Mouse (Mus musculus) intestine, embryonic 14.5 days (tissue): ENCODE data around the gene Det1. TPM values are rescaled to one million over a fixed set of nuclear protein-coding genes. Genes with fewer than 3 reads are reported as not detected.

Experiments used
- ATAC-seq: fragments of 200-750 bp; cut with Nextera tagmentation; replicated peaks from 2 replicates; pipeline ENCODE4 v1.8.0; 2017; ENCODE audit warnings: low read depth, moderate number of reproducible peaks, moderate TSS enrichment, moderate library complexity; ENCODE audit not compliant: low FRiP score, low TSS enrichment
- DNase-seq: peaks from one replicate; pipeline ENCODE4 v3.0.0-alpha.2; 2018; ENCODE audit warnings: low spot score
- H3K27ac ChIP-seq: fragments of 300-500 bp; sonication (generic); 2 replicates; pipeline ENCODE4 v1.5.1; 2014; ENCODE audit warnings: low read depth, mild to moderate bottlenecking, control low read depth
- H3K27me3 ChIP-seq: fragments of 300-500 bp; sonication (generic); replicated peaks from 2 replicates; pipeline ENCODE4 v1.6.1; 2014; ENCODE audit warnings: low read length, control low read depth; ENCODE audit not compliant: control insufficient read depth, insufficient read depth
- H3K36me3 ChIP-seq: fragments of 300-500 bp; sonication (generic); 2 replicates; pipeline ENCODE4 v1.6.1; 2014; ENCODE audit warnings: low read length, control low read depth; ENCODE audit not compliant: control insufficient read depth, insufficient read depth
- H3K4me1 ChIP-seq: fragments of 300-500 bp; sonication (generic); replicated peaks from 2 replicates; pipeline ENCODE4 v1.6.1; 2014; ENCODE audit warnings: low read length, control low read depth, mixed read lengths; ENCODE audit not compliant: control insufficient read depth, insufficient read depth
- H3K4me2 ChIP-seq: fragments of 300-500 bp; sonication (generic); 2 replicates; pipeline ENCODE4 v1.6.1; 2014; ENCODE audit warnings: low read length
- H3K4me3 ChIP-seq: fragments of 300-500 bp; sonication (generic); 2 replicates; pipeline ENCODE4 v1.5.1; 2014; ENCODE audit warnings: low read depth, low read length, control low read depth, mixed read lengths
- H3K9ac ChIP-seq: fragments of 300-500 bp; sonication (generic); 2 replicates; pipeline ENCODE4 v1.6.1; 2014; ENCODE audit warnings: mild to moderate bottlenecking, low read length
- H3K9me3 ChIP-seq: fragments of 300-500 bp; sonication (generic); 2 replicates; pipeline ENCODE4 v1.6.1; 2016; ENCODE audit warnings: low read length, control low read depth; ENCODE audit not compliant: control insufficient read depth
- WGBS: fragments of 180-500 bp; shearing (Covaris S2); extraction: QIAGEN DNeasy Blood & Tissue Kit; methylation state at CpG from one replicate; pipeline ENCODE4 v1.1.7; 2014; 5-methylcytosine and 5-hydroxymethylcytosine counted together
- polyA plus RNA-seq: library from polyadenylated mRNA; unstranded; fragments of >200 nt; fragmentation: Nextera tagmentation; extraction: Ambion mirVana; gene quantifications from 2 replicates; pipeline ENCODE4 v1.2.1, GENCODE M21; 2014

Gene Det1
- polyA plus RNA-seq, result 16.7 and 19.1 TPM in 2 replicates

GRCm38 (mm10) chr7:78846737-78847434 is at the start of gene Det1:
Gene Det1 (minus strand): TSS chr7:78847263.
- ATAC-seq (peak; percentile 91), DNase-seq (peak; percentile 93)
- Histone ChIP-seq H3K4me3 (peak within 1 kb of the TSS; percentile 77), H3K9me3 (no peaks in the 10 kb centered on the region), H3K9ac (peak within 1 kb of the TSS; percentile 87), H3K4me2 (peak within 1 kb of the TSS; percentile 64), H3K36me3 (peaks cover 21% of the 10 kb centered on the region), H3K27me3 (no peaks in the 10 kb centered on the region), H3K4me1 (peaks cover 7% of the 10 kb centered on the region), H3K27ac (peak within 1 kb of the TSS; percentile 40; the same call in 1 of the 2 replicates)
- under 1% methylated on average over 54 of the region's 54 CpGs for WGBS

- Histone ChIP-seq H3K9me3 (no peaks in the 10 kb centered on the region), H3K27me3 (no peaks in the 10 kb centered on the region), H3K36me3 (no peaks in the 10 kb centered on the region), H3K4me3 (peak within 1 kb of the TSS; percentile 77), H3K9ac (peak within 1 kb of the TSS; percentile 62), H3K4me1 (peaks cover 15% of the 10 kb centered on the region), H3K4me2 (peak within 1 kb of the TSS; percentile 93), H3K27ac (no peak within 1 kb of the TSS)
- DNase-seq (peak; percentile 95), ATAC-seq (peak; percentile 98)
- under 1% methylated on average over 53 of the region's 53 CpGs for WGBS
Measured at GRCm38 (mm10) chr7:78895653-78896333, 48.7 kb upstream of the Det1 start, which contains the start of gene Aen. Gene Aen (plus strand): TSS chr7:78895854.

- WGBS, result 55% methylated on average over 13 of the region's 13 CpGs
- Histone ChIP-seq H3K9ac (0 out of 2 replicates have a peak overlapping the region, but pooled peaks have one; percentile 17), H3K27ac (no peak overlapping the region), H3K4me1 (peaks cover 15% of the 10 kb centered on the region), H3K9me3 (no peaks in the 10 kb centered on the region), H3K27me3 (0 out of 2 replicates have a peak, but pooled peaks cover 3% of the 10 kb centered on the region), H3K4me3 (peak overlapping the region; percentile 77), H3K36me3 (no peaks in the 10 kb centered on the region), H3K4me2 (peak overlapping the region; percentile 93)
- DNase-seq (no peak), ATAC-seq (peak; percentile 5; the same call in 1 of the 2 replicates)
Measured at GRCm38 (mm10) chr7:78895021-78895652, 48.1 kb upstream of the Det1 start.

- Histone ChIP-seq H3K27ac (no peak overlapping the region), H3K9ac (no peak overlapping the region), H3K9me3 (no peaks in the 10 kb centered on the region), H3K4me3 (no peak overlapping the region), H3K4me1 (peaks cover 15% of the 10 kb centered on the region), H3K4me2 (no peak overlapping the region), H3K36me3 (no peaks in the 10 kb centered on the region), H3K27me3 (0 out of 2 replicates have a peak, but pooled peaks cover 4% of the 10 kb centered on the region)
- DNase-seq (no peak), ATAC-seq (no peak)
- 81% methylated on average over 10 of the region's 10 CpGs for WGBS
Measured at GRCm38 (mm10) chr7:78893917-78894316, 46.9 kb upstream of the Det1 start.

- Histone ChIP-seq H3K27me3 (peaks cover 7% of the 10 kb centered on the region), H3K36me3 (no peaks in the 10 kb centered on the region), H3K9ac (no peak overlapping the region), H3K27ac (no peak overlapping the region), H3K9me3 (no peaks in the 10 kb centered on the region), H3K4me1 (peaks cover 4% of the 10 kb centered on the region; the same call in 1 of the 2 replicates), H3K4me3 (no peak overlapping the region), H3K4me2 (no peak overlapping the region)
- WGBS, result 4% methylated on average over 16 of the region's 16 CpGs
- DNase-seq (peak; percentile 100), ATAC-seq (no peak)
Measured at GRCm38 (mm10) chr7:78890641-78891040, 43.6 kb upstream of the Det1 start.

- Histone ChIP-seq H3K9me3 (no peaks in the 10 kb centered on the region), H3K9ac (no peak overlapping the region), H3K27me3 (peaks cover 37% of the 10 kb centered on the region), H3K27ac (no peak overlapping the region), H3K4me3 (no peak overlapping the region), H3K4me1 (peaks cover 5% of the 10 kb centered on the region), H3K36me3 (no peaks in the 10 kb centered on the region), H3K4me2 (no peak overlapping the region)
- ATAC-seq (no peak), DNase-seq (no peak)
- 54% methylated on average over 9 of the region's 9 CpGs for WGBS
Measured at GRCm38 (mm10) chr7:78887431-78887842, 40.4 kb upstream of the Det1 start.

- WGBS, result 75% methylated on average over 4 of the region's 4 CpGs
- Histone ChIP-seq H3K27me3 (peaks cover 44% of the 10 kb centered on the region), H3K4me1 (peaks cover 10% of the 10 kb centered on the region), H3K4me3 (no peak overlapping the region), H3K9me3 (no peaks in the 10 kb centered on the region), H3K4me2 (no peak overlapping the region), H3K36me3 (no peaks in the 10 kb centered on the region), H3K9ac (no peak overlapping the region), H3K27ac (no peak overlapping the region)
- ATAC-seq (no peak), DNase-seq (no peak)
Measured at GRCm38 (mm10) chr7:78886496-78886895, 39.4 kb upstream of the Det1 start.

GRCm38 (mm10) chr7:78885404-78885803 is 38.3 kb upstream of the Det1 start:
- H3K9me3 ChIP-seq, result no peaks in the 10 kb centered on the region
- WGBS, result 76% methylated on average over 5 of the region's 5 CpGs

More at GRCm38 (mm10) chr7:78885404-78885803, 38.3 kb upstream of the Det1 start:
- Histone ChIP-seq H3K4me3 (no peak overlapping the region), H3K36me3 (no peaks in the 10 kb centered on the region), H3K4me1 (peaks cover 10% of the 10 kb centered on the region), H3K27me3 (peaks cover 54% of the 10 kb centered on the region), H3K27ac (no peak overlapping the region), H3K9ac (no peak overlapping the region), H3K4me2 (no peak overlapping the region)
- ATAC-seq (no peak), DNase-seq (no peak)
